Mouse (Mus musculus): ENCODE measurements around the gene Zfp114. TPM values are rescaled to one million over a fixed set of nuclear protein-coding genes. Genes with fewer than 3 reads are reported as not detected.

Zfp114 gene
- polyA plus RNA-seq, 1 experiment from 2014 or later: 3.6 TPM

DNA sequence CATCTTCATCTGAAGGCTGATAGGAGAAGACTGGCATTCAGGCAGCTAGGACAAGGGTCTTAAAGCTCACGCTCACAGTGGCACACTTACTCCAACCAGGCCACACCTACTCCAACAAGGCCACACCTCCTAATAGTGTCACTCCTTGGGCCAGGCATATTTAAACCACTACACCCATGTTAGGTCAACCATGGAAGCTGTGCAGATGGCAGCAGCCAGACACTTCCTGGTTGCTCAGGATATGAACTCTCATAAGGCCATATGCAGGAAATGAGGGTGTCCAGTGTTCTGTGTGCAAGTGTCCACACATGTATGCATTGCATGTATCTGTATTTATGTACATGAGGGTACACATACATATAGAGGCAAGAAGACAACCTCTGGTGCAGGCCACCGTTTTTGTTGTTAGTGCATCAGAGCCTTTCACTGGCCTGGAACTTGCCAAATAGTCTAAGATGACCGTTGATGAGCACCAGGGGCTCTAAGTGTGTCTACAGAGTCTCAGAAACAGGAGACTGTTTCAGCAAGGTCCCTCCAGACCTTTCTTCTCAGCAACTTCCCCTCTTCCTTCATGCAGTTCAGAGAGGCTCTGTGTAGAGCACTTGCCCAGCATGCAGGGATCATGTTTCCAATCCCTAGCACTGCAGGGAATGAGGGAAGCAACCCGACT is 14.2 kb downstream of the Zfp114 start:
- no peak for ATAC-seq (ENCODE audit: low read depth)
- Histone ChIP-seq H3K9ac (ENCODE audit: low read depth, low read length) (no peak overlapping the region), H3K27me3 (replicated peaks; ENCODE audit: control insufficient read depth, insufficient read depth, low read length) (no peaks in the 10 kb centered on the region), H3K9me3 (ENCODE audit: control insufficient read depth, low read length) (peaks cover 8% of the 10 kb centered on the region; the same call in 1 of the 2 replicates), H3K27ac (replicated peaks; ENCODE audit: low read depth, low read length) (no peak overlapping the region), H3K36me3 (ENCODE audit: control insufficient read depth, insufficient read depth, low read length) (peaks cover 10% of the 10 kb centered on the region), H3K4me1 (ENCODE audit: control insufficient read depth, insufficient read depth, low read length) (no peaks in the 10 kb centered on the region), H3K4me2 (ENCODE audit: low read depth, low read length) (no peak overlapping the region), H3K4me3 (ENCODE audit: low read depth, low read length) (no peak overlapping the region)
- WGBS: 69% methylated on average over 4 of the region's 4 CpGs
- DNase-seq (ENCODE audit: low spot score): no peak

- no peak overlapping the region for H3K9ac ChIP-seq (ENCODE audit: low read depth, low read length)
- 75% methylated on average over 5 of the region's 5 CpGs for WGBS
- no peaks in the 10 kb centered on the region for H3K27me3 ChIP-seq (replicated peaks; ENCODE audit: control insufficient read depth, insufficient read depth, low read length)
- H3K4me2 ChIP-seq (ENCODE audit: low read depth, low read length): no peak overlapping the region
- H3K36me3 ChIP-seq (ENCODE audit: control insufficient read depth, insufficient read depth, low read length): peaks cover 15% of the 10 kb centered on the region
- H3K4me3 ChIP-seq (ENCODE audit: low read depth, low read length): no peak overlapping the region
- H3K4me1 ChIP-seq (ENCODE audit: control insufficient read depth, insufficient read depth, low read length): no peaks in the 10 kb centered on the region
- no peak overlapping the region for H3K27ac ChIP-seq (replicated peaks; ENCODE audit: low read depth, low read length)
- no peak for ATAC-seq (ENCODE audit: low read depth)
- no peak for DNase-seq (ENCODE audit: low spot score)
- H3K9me3 ChIP-seq (ENCODE audit: control insufficient read depth, low read length): peaks cover 8% of the 10 kb centered on the region; the same call in 1 of the 2 replicates
These were observed 14.7 kb downstream of the Zfp114 start for GRCm38 (mm10) chr7:24189571-24189944.

DNA sequence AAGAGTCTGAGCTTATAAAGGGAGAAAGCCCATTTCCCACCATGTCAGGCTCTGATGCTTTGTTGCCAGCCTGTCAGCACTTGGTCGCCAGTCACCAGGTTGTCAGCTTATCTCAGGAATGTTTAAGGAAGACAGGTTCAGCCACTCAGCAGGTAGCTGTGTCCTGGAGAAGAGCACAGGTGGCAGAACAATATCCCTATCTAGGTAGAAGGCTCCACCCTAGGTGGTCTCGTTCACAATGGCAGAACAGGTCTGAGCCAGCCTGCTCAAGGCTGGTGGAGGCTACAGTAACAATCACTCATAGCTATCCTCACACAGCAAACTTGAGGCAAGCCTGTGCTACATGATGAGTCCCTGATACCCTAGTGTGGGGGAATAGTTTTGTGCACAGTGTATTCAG is 16.5 kb downstream of the Zfp114 start:
- ATAC-seq (ENCODE audit: low read depth) (no peak), DNase-seq (ENCODE audit: low spot score) (no peak)
- no peaks in the 10 kb centered on the region for H3K27me3 ChIP-seq (replicated peaks; ENCODE audit: control insufficient read depth, insufficient read depth, low read length)
- H3K4me1 ChIP-seq (ENCODE audit: control insufficient read depth, insufficient read depth, low read length): no peaks in the 10 kb centered on the region
- no peak overlapping the region for H3K4me2 ChIP-seq (ENCODE audit: low read depth, low read length)
- 78% methylated on average over 2 of the region's 2 CpGs for WGBS
- no peak overlapping the region for H3K4me3 ChIP-seq (ENCODE audit: low read depth, low read length)
- no peak overlapping the region for H3K27ac ChIP-seq (replicated peaks; ENCODE audit: low read depth, low read length)
- peaks cover 18% of the 10 kb centered on the region for H3K36me3 ChIP-seq (ENCODE audit: control insufficient read depth, insufficient read depth, low read length)
- peaks cover 8% of the 10 kb centered on the region; the same call in 1 of the 2 replicates for H3K9me3 ChIP-seq (ENCODE audit: control insufficient read depth, low read length)
- no peak overlapping the region for H3K9ac ChIP-seq (ENCODE audit: low read depth, low read length)

- H3K36me3 ChIP-seq (ENCODE audit: control insufficient read depth, insufficient read depth, low read length): peaks cover 31% of the 10 kb centered on the region
- H3K4me3 ChIP-seq (ENCODE audit: low read depth, low read length): no peak overlapping the region
- no peaks in the 10 kb centered on the region for H3K27me3 ChIP-seq (replicated peaks; ENCODE audit: control insufficient read depth, insufficient read depth, low read length)
- no peak for DNase-seq (ENCODE audit: low spot score)
- H3K9ac ChIP-seq (ENCODE audit: low read depth, low read length): no peak overlapping the region
- no peaks in the 10 kb centered on the region for H3K4me1 ChIP-seq (ENCODE audit: control insufficient read depth, insufficient read depth, low read length)
- H3K4me2 ChIP-seq (ENCODE audit: low read depth, low read length): no peak overlapping the region
- H3K27ac ChIP-seq (replicated peaks; ENCODE audit: low read depth, low read length): no peak overlapping the region
- H3K9me3 ChIP-seq (ENCODE audit: control insufficient read depth, low read length): peaks cover 8% of the 10 kb centered on the region; the same call in 1 of the 2 replicates
- 92% methylated on average over 3 of the region's 3 CpGs for WGBS
- no peak for ATAC-seq (ENCODE audit: low read depth)
These were observed 18.3 kb downstream of the Zfp114 start for GRCm38 (mm10) chr7:24193157-24193556.

GRCm38 (mm10) chr7:24196961-24197360 is 22.1 kb downstream of the Zfp114 start:
- peaks cover 68% of the 10 kb centered on the region for H3K36me3 ChIP-seq (ENCODE audit: control insufficient read depth, insufficient read depth, low read length)
- no peaks in the 10 kb centered on the region for H3K4me1 ChIP-seq (ENCODE audit: control insufficient read depth, insufficient read depth, low read length)
- 93% methylated on average over 4 of the region's 4 CpGs for WGBS
- no peak for ATAC-seq (ENCODE audit: low read depth)
- H3K9me3 ChIP-seq (ENCODE audit: control insufficient read depth, low read length): peaks cover 8% of the 10 kb centered on the region; the same call in 1 of the 2 replicates
- no peak overlapping the region for H3K9ac ChIP-seq (ENCODE audit: low read depth, low read length)
- DNase-seq (ENCODE audit: low spot score): no peak
- H3K27ac ChIP-seq (replicated peaks; ENCODE audit: low read depth, low read length): no peak overlapping the region
- H3K4me2 ChIP-seq (ENCODE audit: low read depth, low read length): no peak overlapping the region
- no peaks in the 10 kb centered on the region for H3K27me3 ChIP-seq (replicated peaks; ENCODE audit: control insufficient read depth, insufficient read depth, low read length)
- no peak overlapping the region for H3K4me3 ChIP-seq (ENCODE audit: low read depth, low read length)

DNA sequence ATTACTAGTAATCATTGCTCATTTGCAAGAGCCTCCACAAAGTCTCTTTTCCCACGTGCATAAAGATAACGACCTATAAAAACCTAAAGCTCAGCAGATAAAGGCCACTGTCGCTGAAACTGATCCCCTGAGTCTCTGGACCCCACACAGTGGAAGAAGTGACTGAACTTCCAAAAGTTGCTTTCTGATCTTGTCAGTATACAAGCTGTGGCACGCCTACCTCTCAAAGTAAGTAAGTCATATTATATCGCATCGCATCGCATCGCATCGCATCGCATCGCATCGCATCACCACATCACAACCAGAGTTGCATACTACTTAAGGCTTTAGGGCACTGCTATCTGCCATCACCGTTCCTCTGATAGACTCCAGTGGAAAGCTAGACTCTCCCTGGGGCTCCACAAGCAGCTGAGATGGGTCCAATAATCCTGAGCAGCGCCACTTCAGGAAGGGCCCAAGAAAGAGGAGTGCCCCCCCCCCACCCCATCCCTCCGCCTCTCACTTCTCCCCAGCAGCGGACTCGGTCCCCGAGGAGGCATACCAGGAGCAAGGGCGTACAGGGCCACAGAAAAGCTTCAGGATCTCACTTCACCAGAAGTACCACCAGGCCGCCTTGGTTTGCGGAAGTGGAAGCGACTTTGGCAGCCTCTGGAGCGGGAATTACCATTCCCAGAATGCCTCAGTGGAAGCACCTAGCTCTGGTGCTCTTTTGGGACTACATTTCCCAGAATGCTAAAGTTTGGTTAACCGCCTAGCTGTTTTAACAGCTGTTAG is 32.8 kb downstream of the Zfp114 start:
- DNase-seq (ENCODE audit: low spot score): peak; percentile 97
- Histone ChIP-seq H3K27me3 (replicated peaks; ENCODE audit: control insufficient read depth, insufficient read depth, low read length) (no peaks in the 10 kb centered on the region), H3K9me3 (ENCODE audit: control insufficient read depth, low read length) (no peaks in the 10 kb centered on the region), H3K36me3 (ENCODE audit: control insufficient read depth, insufficient read depth, low read length) (peaks cover 34% of the 10 kb centered on the region), H3K27ac (replicated peaks; ENCODE audit: low read depth, low read length) (peak overlapping the region; percentile 77), H3K4me1 (ENCODE audit: control insufficient read depth, insufficient read depth, low read length) (peaks cover 3% of the 10 kb centered on the region; the same call in 1 of the 2 replicates), H3K4me2 (ENCODE audit: low read depth, low read length) (peak overlapping the region; percentile 69), H3K4me3 (ENCODE audit: low read depth, low read length) (peak overlapping the region; percentile 71), H3K9ac (ENCODE audit: low read depth, low read length) (peak overlapping the region; percentile 91)
- 7% methylated on average over 24 of the region's 24 CpGs for WGBS
- peak; percentile 92 for ATAC-seq (ENCODE audit: low read depth)

- DNase-seq (ENCODE audit: low spot score): no peak
- Histone ChIP-seq H3K4me3 (ENCODE audit: low read depth, low read length) (peak overlapping the region; percentile 71), H3K27ac (replicated peaks; ENCODE audit: low read depth, low read length) (no peak overlapping the region), H3K4me1 (ENCODE audit: control insufficient read depth, insufficient read depth, low read length) (peaks cover 3% of the 10 kb centered on the region; the same call in 1 of the 2 replicates), H3K36me3 (ENCODE audit: control insufficient read depth, insufficient read depth, low read length) (peaks cover 30% of the 10 kb centered on the region), H3K9ac (ENCODE audit: low read depth, low read length) (peak overlapping the region; percentile 91; the same call in 1 of the 2 replicates), H3K4me2 (ENCODE audit: low read depth, low read length) (peak overlapping the region; percentile 69), H3K9me3 (ENCODE audit: control insufficient read depth, low read length) (no peaks in the 10 kb centered on the region), H3K27me3 (replicated peaks; ENCODE audit: control insufficient read depth, insufficient read depth, low read length) (no peaks in the 10 kb centered on the region)
- WGBS: 52% methylated on average over 7 of the region's 7 CpGs
- ATAC-seq (ENCODE audit: low read depth): peak; percentile 37; the same call in 1 of the 2 replicates
These were observed 33.5 kb downstream of the Zfp114 start for GRCm38 (mm10) chr7:24208282-24208886.

DNA sequence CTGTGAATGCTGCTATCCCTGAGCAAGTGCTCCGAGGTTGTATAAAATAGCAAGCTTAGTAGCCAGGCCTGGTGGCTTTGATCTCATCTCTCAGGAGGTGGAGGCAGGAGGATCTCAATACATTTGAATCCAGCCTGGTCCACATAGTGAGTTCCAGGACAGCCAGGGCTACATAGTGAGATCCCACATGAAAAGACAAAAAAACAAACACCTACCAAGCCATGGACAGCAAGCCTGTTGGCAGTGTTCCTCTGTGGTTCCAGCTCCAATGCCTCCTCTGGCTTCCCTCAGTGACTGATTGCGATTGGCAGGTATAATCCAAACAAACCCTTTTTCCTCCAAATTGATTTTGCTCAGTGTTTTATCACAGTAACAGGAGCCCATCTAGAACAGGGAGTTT is 35.4 kb downstream of the Zfp114 start:
- no peaks in the 10 kb centered on the region for H3K9me3 ChIP-seq (ENCODE audit: control insufficient read depth, low read length)
- H3K4me2 ChIP-seq (ENCODE audit: low read depth, low read length): no peak overlapping the region
- 75% methylated on average over 2 of the region's 2 CpGs for WGBS
- H3K4me1 ChIP-seq (ENCODE audit: control insufficient read depth, insufficient read depth, low read length): peaks cover 3% of the 10 kb centered on the region; the same call in 1 of the 2 replicates
- H3K36me3 ChIP-seq (ENCODE audit: control insufficient read depth, insufficient read depth, low read length): peaks cover 12% of the 10 kb centered on the region
- no peak for ATAC-seq (ENCODE audit: low read depth)
- no peak overlapping the region for H3K9ac ChIP-seq (ENCODE audit: low read depth, low read length)
- no peaks in the 10 kb centered on the region for H3K27me3 ChIP-seq (replicated peaks; ENCODE audit: control insufficient read depth, insufficient read depth, low read length)
- H3K4me3 ChIP-seq (ENCODE audit: low read depth, low read length): no peak overlapping the region
- H3K27ac ChIP-seq (replicated peaks; ENCODE audit: low read depth, low read length): no peak overlapping the region
- no peak for DNase-seq (ENCODE audit: low spot score)
